Mouse (Mus musculus) heart, embryonic 14.5 days (tissue): ENCODE data around the gene Cd2ap. TPM values are rescaled to one million over a fixed set of nuclear protein-coding genes. Genes with fewer than 3 reads are reported as not detected.

Experiments
- ATAC-seq: fragments of 200-750 bp; cut with Nextera tagmentation; 2 replicates; pipeline ENCODE4 v1.8.0; 2017; ENCODE audit warnings: low read depth, moderate TSS enrichment; ENCODE audit not compliant: insufficient number of reproducible peaks, insufficient read depth, low FRiP score
- H3K27ac ChIP-seq, 2 experiments: fragments of 200-500 bp in 1 of 2; fragments of 300-500 bp in 1 of 2; sonication (generic) in 1 of 2; replicated peaks in 1 of 2; 2 replicates each; pipeline ENCODE4 v1.5.1; 2012 to 2014; ENCODE audit warnings: low read depth in 2 of 2, low read length in 2 of 2, control low read depth in 1 of 2, mild to moderate bottlenecking in 1 of 2, mixed read lengths in 1 of 2; ENCODE audit not compliant: control insufficient read depth in 1 of 2, insufficient read depth in 1 of 2
- H3K27me3 ChIP-seq: fragments of 300-500 bp; sonication (generic); 2 replicates; pipeline ENCODE4 v1.6.1; 2014; ENCODE audit warnings: mild to moderate bottlenecking, low read length, control low read depth; ENCODE audit not compliant: control insufficient read depth, insufficient read depth
- H3K36me3 ChIP-seq: fragments of 300-500 bp; sonication (generic); 2 replicates; pipeline ENCODE4 v1.6.1; 2014; ENCODE audit warnings: mild to moderate bottlenecking, control low read depth, low read length, mixed read lengths; ENCODE audit not compliant: control insufficient read depth, insufficient read depth
- H3K4me1 ChIP-seq, 2 experiments: fragments of 200-500 bp in 1 of 2; fragments of 300-500 bp in 1 of 2; sonication (generic) in 1 of 2; 2 replicates each; pipeline ENCODE4 v1.6.1; 2012 to 2014; ENCODE audit warnings: low read length in 2 of 2, control low read depth in 1 of 2, mixed read lengths in 1 of 2; ENCODE audit not compliant: control insufficient read depth in 2 of 2, insufficient read depth in 2 of 2
- H3K4me2 ChIP-seq: fragments of 300-500 bp; sonication (generic); 2 replicates; pipeline ENCODE4 v1.6.1; 2014; ENCODE audit warnings: mild to moderate bottlenecking, low read length
- H3K4me3 ChIP-seq, 2 experiments: fragments of 200-500 bp in 1 of 2; fragments of 300-500 bp in 1 of 2; sonication (generic) in 1 of 2; 2 replicates each; pipeline ENCODE4 v1.5.1; 2012 to 2014; ENCODE audit warnings: low read length in 2 of 2, mild to moderate bottlenecking in 2 of 2, control low read depth in 1 of 2, low read depth in 1 of 2, moderate library complexity in 1 of 2; ENCODE audit not compliant: control insufficient read depth in 1 of 2, insufficient read depth in 1 of 2
- H3K9ac ChIP-seq: fragments of 300-500 bp; sonication (generic); 2 replicates; pipeline ENCODE4 v1.6.1; 2014; ENCODE audit warnings: mild to moderate bottlenecking, low read length
- H3K9me3 ChIP-seq: fragments of 300-500 bp; sonication (generic); 2 replicates; pipeline ENCODE4 v1.6.1; 2016; ENCODE audit warnings: low read length, control low read depth; ENCODE audit not compliant: control insufficient read depth
- WGBS: fragments of 180-500 bp; shearing (Covaris S2); extraction: QIAGEN DNeasy Blood & Tissue Kit; methylation state at CpG from one replicate; pipeline ENCODE4 v1.1.7; 2014; 5-methylcytosine and 5-hydroxymethylcytosine counted together
- polyA plus RNA-seq: library from polyadenylated mRNA; unstranded; fragments of >200 nt; fragmentation: Nextera tagmentation; extraction: Ambion mirVana; gene quantifications from 2 replicates; pipeline ENCODE4 v1.2.1, GENCODE M21; 2014

Gene Cd2ap
- polyA plus RNA-seq, 1 experiment from 2014 or later, result 26.1 TPM

DNA sequence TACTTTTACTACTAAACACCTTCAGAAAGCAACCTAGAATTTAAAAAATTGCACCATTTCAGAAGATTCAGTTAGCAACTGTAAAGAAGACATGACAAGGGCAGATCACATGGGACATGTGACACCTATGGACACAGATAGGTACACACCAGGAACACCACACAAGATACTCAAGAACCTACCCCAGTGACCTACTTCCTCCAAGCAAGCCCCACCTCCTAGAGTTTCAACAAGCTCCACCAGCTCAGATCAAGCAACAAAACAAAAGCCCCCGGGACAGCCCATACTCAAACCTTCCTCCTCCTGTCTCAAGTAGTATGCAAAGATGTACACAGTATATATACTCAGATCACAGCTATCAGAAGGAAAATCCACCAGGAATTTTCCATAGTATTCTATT, 16.1 kb downstream of the Cd2ap start:
- no peaks in the 10 kb centered on the region; a peak in 1 of 4 replicates for H3K4me1 ChIP-seq
- H3K4me2 ChIP-seq, result no peak overlapping the region
- no peaks in the 10 kb centered on the region for H3K36me3 ChIP-seq
- no peak for ATAC-seq
- no peak overlapping the region for H3K4me3 ChIP-seq
- no peaks in the 10 kb centered on the region for H3K9me3 ChIP-seq
- no peak overlapping the region for H3K9ac ChIP-seq
- WGBS, result 86% methylated on average over 1 of the region's 1 CpGs
- H3K27ac ChIP-seq, result no peak overlapping the region
- H3K27me3 ChIP-seq, result no peaks in the 10 kb centered on the region

DNA sequence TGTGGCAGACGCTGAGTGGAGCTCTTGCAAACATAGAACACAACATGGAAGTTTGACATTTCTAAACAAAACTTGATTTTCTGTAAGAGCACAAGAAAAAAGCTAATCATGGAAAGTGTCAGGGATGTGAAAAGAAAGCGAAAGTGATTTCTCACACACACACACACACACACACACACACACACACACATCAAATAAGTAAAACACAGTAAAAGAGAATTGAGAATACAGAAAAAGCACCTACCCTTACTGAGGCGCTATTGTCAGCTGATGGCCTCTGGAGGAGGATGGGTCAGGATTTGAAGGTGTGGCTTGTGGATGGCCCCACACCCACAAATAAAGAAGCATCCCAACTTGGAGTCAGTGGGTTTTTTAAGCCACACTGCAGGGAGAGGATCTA, 19.0 kb downstream of the Cd2ap start:
- no peaks in the 10 kb centered on the region; a peak in 1 of 4 replicates for H3K4me1 ChIP-seq
- no peaks in the 10 kb centered on the region for H3K36me3 ChIP-seq
- H3K27me3 ChIP-seq, result no peaks in the 10 kb centered on the region
- no peak overlapping the region for H3K4me3 ChIP-seq
- no peak overlapping the region for H3K4me2 ChIP-seq
- no peak overlapping the region for H3K9ac ChIP-seq
- no peak overlapping the region for H3K27ac ChIP-seq
- no peaks in the 10 kb centered on the region for H3K9me3 ChIP-seq
- ATAC-seq, result no peak
- 82% methylated on average over 3 of the region's 3 CpGs for WGBS

DNA sequence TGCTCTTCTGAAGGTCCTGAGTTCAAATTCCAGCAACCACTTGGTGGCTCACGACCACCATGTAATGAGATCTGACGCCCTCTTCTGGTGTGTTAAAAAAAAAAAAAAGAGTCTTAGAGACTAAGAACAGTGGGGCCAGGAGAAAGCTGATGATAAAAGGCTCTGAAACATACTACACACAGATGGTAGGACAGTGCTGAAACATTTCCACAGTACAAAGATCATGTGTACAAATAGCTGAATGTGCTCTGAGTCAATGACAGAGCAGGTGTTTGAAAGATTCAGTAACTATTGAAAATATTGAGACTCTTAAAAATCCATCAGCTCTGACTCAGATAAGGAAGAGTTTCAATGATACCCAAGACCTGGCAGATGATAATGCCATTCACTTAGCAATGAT, 29.4 kb downstream of the Cd2ap start:
- Histone ChIP-seq H3K4me2 (no peak overlapping the region), H3K4me1 (no peaks in the 10 kb centered on the region), H3K27me3 (no peaks in the 10 kb centered on the region), H3K9ac (no peak overlapping the region), H3K9me3 (no peaks in the 10 kb centered on the region), H3K27ac (no peak overlapping the region), H3K4me3 (no peak overlapping the region), H3K36me3 (peaks cover 27% of the 10 kb centered on the region)
- no peak for ATAC-seq
- 91% methylated on average over 2 of the region's 2 CpGs for WGBS

DNA sequence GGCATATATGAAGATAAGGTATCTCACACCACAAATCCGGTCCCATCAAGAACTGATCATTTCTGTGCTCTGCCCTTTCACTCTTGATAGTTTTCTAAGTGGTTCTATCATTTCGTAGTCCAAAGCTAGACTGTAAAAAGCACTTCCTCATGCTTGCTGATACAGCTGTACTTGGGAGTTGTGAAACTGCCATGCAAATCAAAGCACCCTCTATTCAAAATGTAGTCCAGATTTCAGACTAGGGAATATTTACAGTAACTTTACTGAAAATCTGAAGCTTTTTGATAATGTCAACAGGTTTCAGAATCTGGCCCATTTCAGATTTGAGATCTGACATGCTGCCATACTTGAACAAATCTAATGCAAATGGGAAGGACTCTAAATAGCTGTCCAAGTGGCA, 39.3 kb downstream of the Cd2ap start:
- Histone ChIP-seq H3K27ac (no peak overlapping the region), H3K4me1 (peaks cover 0 to 4% of the 10 kb centered on the region in 2 experiments; a peak in 1 of 4 replicates), H3K9ac (no peak overlapping the region), H3K4me3 (no peak overlapping the region), H3K9me3 (no peaks in the 10 kb centered on the region), H3K4me2 (no peak overlapping the region), H3K27me3 (no peaks in the 10 kb centered on the region), H3K36me3 (peaks cover 37% of the 10 kb centered on the region)
- ATAC-seq, result no peak
- 60% methylated on average over 2 of the region's 2 CpGs for WGBS

DNA sequence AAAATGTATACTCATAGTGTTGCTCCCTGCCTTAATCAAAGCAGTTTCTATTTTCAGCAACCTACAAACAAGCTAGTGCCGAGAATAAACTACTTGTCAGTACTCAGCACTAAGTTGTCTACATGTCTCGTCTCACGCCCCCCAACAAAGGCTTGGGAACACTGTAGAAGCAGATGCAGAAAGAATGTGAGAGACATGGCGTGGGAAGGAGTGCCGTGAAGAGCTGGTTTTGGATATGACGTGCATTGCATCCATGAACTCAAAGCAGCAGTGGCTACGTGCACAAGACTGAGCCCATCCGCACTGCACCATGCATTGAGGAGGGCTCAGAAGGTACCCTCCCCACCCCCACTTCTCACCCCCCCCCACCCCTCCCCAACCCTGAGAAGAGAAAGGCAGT, 53.7 kb downstream of the Cd2ap start:
- 36% methylated on average over 8 of the region's 8 CpGs for WGBS
- H3K9ac ChIP-seq, result peak overlapping the region; percentile 6; the same call in 1 of the 2 replicates
- ATAC-seq, result peak; percentile 72; the same call in 1 of the 2 replicates
- H3K36me3 ChIP-seq, result peaks cover 59% of the 10 kb centered on the region
- no peaks in the 10 kb centered on the region for H3K9me3 ChIP-seq
- H3K4me2 ChIP-seq, result peak overlapping the region; percentile 51
- H3K4me1 ChIP-seq, result peaks cover 0 to 6% of the 10 kb centered on the region in 2 experiments; a peak in 1 of 4 replicates
- peak overlapping the region; percentile 26 to 77; a peak in 3 of 4 replicates for H3K27ac ChIP-seq
- H3K4me3 ChIP-seq, result no peak overlapping the region; a peak in 1 of 4 replicates
- no peaks in the 10 kb centered on the region for H3K27me3 ChIP-seq

DNA sequence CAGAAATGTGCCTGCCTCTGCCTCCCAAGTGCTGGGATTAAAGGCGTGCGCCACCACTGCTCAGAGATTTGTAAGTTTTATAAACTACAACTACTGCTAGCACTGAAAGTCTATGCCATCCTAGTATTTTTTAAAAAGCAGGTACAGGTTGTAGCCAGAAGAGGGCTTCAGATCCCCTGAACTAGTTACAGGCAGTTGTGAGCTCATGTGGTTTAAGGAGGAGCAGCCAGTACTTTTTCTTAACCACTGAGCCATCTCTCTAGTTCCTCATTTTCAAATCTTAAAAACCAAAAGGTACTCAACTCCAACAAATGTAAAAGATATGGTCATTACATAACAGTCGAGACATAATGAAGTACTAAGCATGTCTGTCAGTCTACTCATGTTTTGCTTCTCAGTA, 61.1 kb downstream of the Cd2ap start:
- ATAC-seq, result no peak
- peaks cover 60% of the 10 kb centered on the region for H3K36me3 ChIP-seq
- WGBS, result 95% methylated on average over 3 of the region's 3 CpGs
- no peaks in the 10 kb centered on the region for H3K4me1 ChIP-seq
- no peak overlapping the region for H3K4me2 ChIP-seq
- no peak overlapping the region for H3K27ac ChIP-seq
- H3K27me3 ChIP-seq, result no peaks in the 10 kb centered on the region
- H3K9ac ChIP-seq, result no peak overlapping the region
- H3K4me3 ChIP-seq, result no peak overlapping the region
- H3K9me3 ChIP-seq, result 0 out of 2 replicates have a peak, but pooled peaks cover 3% of the 10 kb centered on the region

DNA sequence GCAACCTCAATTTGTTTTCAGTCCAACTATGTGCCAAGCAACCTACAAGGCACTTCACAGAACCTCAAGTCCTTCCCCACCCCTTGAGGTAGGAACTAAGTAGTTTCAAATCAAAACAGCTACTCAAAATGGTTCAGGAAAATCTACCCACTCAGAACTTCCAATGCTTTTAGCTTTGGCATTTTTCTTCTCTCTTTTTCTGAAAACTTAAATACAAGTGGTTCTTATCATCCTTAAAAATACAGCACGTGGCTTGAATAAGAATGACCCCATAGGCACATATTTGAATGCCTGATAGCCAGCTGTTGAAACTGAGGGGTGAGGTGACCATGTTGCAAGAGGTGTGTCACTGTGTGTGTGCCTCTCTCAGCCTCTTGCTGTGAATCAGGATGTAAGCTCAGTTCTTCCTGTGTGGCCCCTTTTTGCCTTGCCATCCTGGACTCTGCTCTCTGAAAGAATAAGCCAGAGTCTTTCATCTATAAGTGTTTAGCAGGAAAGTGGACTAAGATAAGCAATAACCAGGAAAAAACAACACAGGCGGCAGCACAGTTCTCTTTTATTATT, 84.0 kb downstream of the Cd2ap start:
- peaks cover 31% of the 10 kb centered on the region for H3K36me3 ChIP-seq
- H3K4me3 ChIP-seq, result no peak overlapping the region
- no peaks in the 10 kb centered on the region for H3K27me3 ChIP-seq
- ATAC-seq, result no peak
- peaks cover 3 to 29% of the 10 kb centered on the region in 2 experiments for H3K4me1 ChIP-seq
- no peak overlapping the region for H3K9ac ChIP-seq
- WGBS, result 66% methylated on average over 2 of the region's 2 CpGs
- H3K27ac ChIP-seq, result no peak overlapping the region
- no peaks in the 10 kb centered on the region for H3K9me3 ChIP-seq
- H3K4me2 ChIP-seq, result no peak overlapping the region

DNA sequence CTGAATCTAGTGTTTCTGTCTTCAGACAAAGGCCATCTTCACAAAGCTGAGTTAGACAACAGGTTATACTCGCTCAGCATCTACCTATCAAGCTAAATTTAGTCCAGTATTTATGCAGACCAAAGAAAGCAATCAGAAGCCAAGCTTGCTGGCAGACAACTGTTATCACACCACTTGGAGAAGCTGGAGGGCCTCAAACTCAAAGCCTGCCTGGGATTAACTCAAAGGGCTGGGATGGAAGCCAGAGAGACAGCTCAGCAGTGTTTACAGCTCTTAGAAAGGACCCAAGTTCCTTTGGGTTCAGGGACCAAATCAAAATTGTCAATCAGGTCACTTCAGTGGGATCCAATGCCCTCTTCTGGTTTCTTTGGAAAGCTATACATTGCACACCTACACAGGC, 85.7 kb downstream of the Cd2ap start:
- WGBS, result 25% methylated on average over 1 of the region's 1 CpGs
- peaks cover 16% of the 10 kb centered on the region for H3K36me3 ChIP-seq
- no peaks in the 10 kb centered on the region for H3K9me3 ChIP-seq
- H3K27me3 ChIP-seq, result no peaks in the 10 kb centered on the region
- no peak for ATAC-seq
- H3K4me2 ChIP-seq, result no peak overlapping the region
- peaks cover 3 to 18% of the 10 kb centered on the region in 2 experiments for H3K4me1 ChIP-seq
- peak overlapping the region; percentile 44 to 63 for H3K27ac ChIP-seq
- no peak overlapping the region for H3K9ac ChIP-seq
- no peak overlapping the region for H3K4me3 ChIP-seq
